Mouse (Mus musculus): ENCODE measurements around the gene Tsg101. TPM values are rescaled to one million over a fixed set of nuclear protein-coding genes. Genes with fewer than 3 reads are reported as not detected.

Gene Tsg101
- polyA plus RNA-seq, 1 experiment from 2014 or later: 201 TPM

GRCm38 (mm10) chr7:46876841-46877240, 42.9 kb downstream of the Tsg101 start:
- no peaks in the 10 kb centered on the region for H3K27me3 ChIP-seq (ENCODE audit: control insufficient read depth, insufficient read depth, low read length)
- no peaks in the 10 kb centered on the region for H3K4me1 ChIP-seq (ENCODE audit: control insufficient read depth in 2 of 2, insufficient read depth in 2 of 2, low read length in 2 of 2)
- no peak overlapping the region for H3K27ac ChIP-seq (replicated peaks in 1 of 2; ENCODE audit: control insufficient read depth in 1 of 2, insufficient read depth in 1 of 2, low read depth in 2 of 2, low read length in 2 of 2)
- ATAC-seq (ENCODE audit: insufficient number of reproducible peaks, insufficient read depth, low FRiP score, low read depth): no peak
- H3K4me3 ChIP-seq (ENCODE audit: control insufficient read depth in 1 of 2, insufficient read depth in 1 of 2, low read depth in 1 of 2, low read length in 2 of 2): no peak overlapping the region
- 64% methylated on average over 4 of the region's 4 CpGs for WGBS
- H3K4me2 ChIP-seq (ENCODE audit: low read length): no peak overlapping the region
- no peaks in the 10 kb centered on the region for H3K9me3 ChIP-seq (ENCODE audit: control insufficient read depth, low read length)
- H3K36me3 ChIP-seq (ENCODE audit: control insufficient read depth, insufficient read depth, low read length): no peaks in the 10 kb centered on the region
- H3K9ac ChIP-seq (ENCODE audit: low read length): no peak overlapping the region

DNA sequence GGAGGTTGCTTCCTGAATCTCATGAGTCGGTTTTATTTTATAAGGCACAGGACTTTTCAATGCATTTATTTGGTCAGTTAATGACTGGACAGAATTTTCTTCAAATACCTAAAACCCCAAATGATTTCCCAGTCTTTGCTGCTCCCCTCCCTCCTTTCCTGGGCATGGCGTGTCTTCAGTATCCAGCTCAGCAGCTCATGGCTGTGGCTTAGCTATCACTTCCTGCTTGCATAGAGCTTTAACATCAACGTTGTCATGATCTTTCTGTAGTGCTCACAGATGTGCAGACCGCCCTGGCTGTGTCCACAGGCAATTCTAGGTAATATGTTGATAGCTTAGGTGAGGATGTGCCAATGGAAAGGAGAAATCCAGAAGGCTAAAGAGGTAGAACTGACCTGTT, 47.8 kb downstream of the Tsg101 start:
- H3K4me2 ChIP-seq (ENCODE audit: low read length): no peak overlapping the region
- no peaks in the 10 kb centered on the region for H3K4me1 ChIP-seq (ENCODE audit: control insufficient read depth in 2 of 2, insufficient read depth in 2 of 2, low read length in 2 of 2)
- no peak overlapping the region for H3K9ac ChIP-seq (ENCODE audit: low read length)
- ATAC-seq (ENCODE audit: insufficient number of reproducible peaks, insufficient read depth, low FRiP score, low read depth): no peak
- no peaks in the 10 kb centered on the region for H3K27me3 ChIP-seq (ENCODE audit: control insufficient read depth, insufficient read depth, low read length)
- no peak overlapping the region for H3K4me3 ChIP-seq (ENCODE audit: control insufficient read depth in 1 of 2, insufficient read depth in 1 of 2, low read depth in 1 of 2, low read length in 2 of 2)
- no peaks in the 10 kb centered on the region for H3K36me3 ChIP-seq (ENCODE audit: control insufficient read depth, insufficient read depth, low read length)
- 58% methylated on average over 4 of the region's 4 CpGs for WGBS
- no peak overlapping the region for H3K27ac ChIP-seq (replicated peaks in 1 of 2; ENCODE audit: control insufficient read depth in 1 of 2, insufficient read depth in 1 of 2, low read depth in 2 of 2, low read length in 2 of 2)
- H3K9me3 ChIP-seq (ENCODE audit: control insufficient read depth, low read length): no peaks in the 10 kb centered on the region

GRCm38 (mm10) chr7:46860996-46861395, 58.8 kb downstream of the Tsg101 start, which contains the start of gene Ldhc:
TSS of gene Ldhc (plus strand) at chr7:46861203.
- ATAC-seq (ENCODE audit: insufficient number of reproducible peaks, insufficient read depth, low FRiP score, low read depth): no peak
- H3K9me3 ChIP-seq (ENCODE audit: control insufficient read depth, low read length): no peaks in the 10 kb centered on the region

GRCm38 (mm10) chr7:46859031-46859430, 60.7 kb downstream of the Tsg101 start:
- 50% methylated on average over 6 of the region's 6 CpGs for WGBS
- Histone ChIP-seq H3K4me3 (ENCODE audit: control insufficient read depth in 1 of 2, insufficient read depth in 1 of 2, low read depth in 1 of 2, low read length in 2 of 2) (no peak overlapping the region), H3K27ac (replicated peaks in 1 of 2; ENCODE audit: control insufficient read depth in 1 of 2, insufficient read depth in 1 of 2, low read depth in 2 of 2, low read length in 2 of 2) (no peak overlapping the region), H3K9me3 (ENCODE audit: control insufficient read depth, low read length) (no peaks in the 10 kb centered on the region), H3K27me3 (ENCODE audit: control insufficient read depth, insufficient read depth, low read length) (no peaks in the 10 kb centered on the region), H3K4me1 (ENCODE audit: control insufficient read depth in 2 of 2, insufficient read depth in 2 of 2, low read length in 2 of 2) (no peaks in the 10 kb centered on the region), H3K9ac (ENCODE audit: low read length) (no peak overlapping the region), H3K36me3 (ENCODE audit: control insufficient read depth, insufficient read depth, low read length) (peaks cover 24% of the 10 kb centered on the region), H3K4me2 (ENCODE audit: low read length) (no peak overlapping the region)
- no peak for ATAC-seq (ENCODE audit: insufficient number of reproducible peaks, insufficient read depth, low FRiP score, low read depth)

More at GRCm38 (mm10) chr7:46860996-46861395, 58.8 kb downstream of the Tsg101 start, which contains the start of gene Ldhc:
- Histone ChIP-seq H3K4me3 (ENCODE audit: control insufficient read depth in 1 of 2, insufficient read depth in 1 of 2, low read depth in 1 of 2, low read length in 2 of 2) (no peak within 1 kb of the TSS), H3K27ac (replicated peaks in 1 of 2; ENCODE audit: control insufficient read depth in 1 of 2, insufficient read depth in 1 of 2, low read depth in 2 of 2, low read length in 2 of 2) (no peak within 1 kb of the TSS), H3K4me2 (ENCODE audit: low read length) (no peak within 1 kb of the TSS), H3K36me3 (ENCODE audit: control insufficient read depth, insufficient read depth, low read length) (peaks cover 5% of the 10 kb centered on the region), H3K4me1 (ENCODE audit: control insufficient read depth in 2 of 2, insufficient read depth in 2 of 2, low read length in 2 of 2) (no peaks in the 10 kb centered on the region), H3K9ac (ENCODE audit: low read length) (no peak within 1 kb of the TSS), H3K27me3 (ENCODE audit: control insufficient read depth, insufficient read depth, low read length) (no peaks in the 10 kb centered on the region)
- 44% methylated on average over 10 of the region's 10 CpGs for WGBS

DNA sequence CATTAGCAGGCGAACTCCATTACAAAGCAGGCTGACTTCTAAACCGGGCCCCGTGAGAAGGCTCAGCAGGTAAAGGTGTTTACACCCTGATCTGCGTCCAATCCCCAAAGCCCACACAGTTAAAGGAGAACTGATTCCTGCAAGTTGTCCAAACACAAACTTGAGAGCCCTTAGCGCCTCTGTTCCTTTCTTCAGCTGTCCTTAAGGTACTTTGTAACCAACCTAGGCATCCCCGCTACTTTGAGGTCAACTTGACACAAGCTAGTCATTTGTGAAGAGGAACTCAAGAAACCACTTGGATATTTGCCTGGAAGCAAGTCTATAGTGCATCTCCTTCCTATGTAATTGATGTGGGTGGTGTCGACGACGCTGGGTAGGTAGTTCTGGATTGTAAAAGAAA, 62.3 kb downstream of the Tsg101 start:
- H3K9ac ChIP-seq (ENCODE audit: low read length): no peak overlapping the region
- 73% methylated on average over 9 of the region's 9 CpGs for WGBS
- H3K27me3 ChIP-seq (ENCODE audit: control insufficient read depth, insufficient read depth, low read length): no peaks in the 10 kb centered on the region
- no peak overlapping the region for H3K4me3 ChIP-seq (ENCODE audit: control insufficient read depth in 1 of 2, insufficient read depth in 1 of 2, low read depth in 1 of 2, low read length in 2 of 2)
- H3K4me1 ChIP-seq (ENCODE audit: control insufficient read depth in 2 of 2, insufficient read depth in 2 of 2, low read length in 2 of 2): no peaks in the 10 kb centered on the region
- H3K4me2 ChIP-seq (ENCODE audit: low read length): no peak overlapping the region
- H3K9me3 ChIP-seq (ENCODE audit: control insufficient read depth, low read length): no peaks in the 10 kb centered on the region
- H3K27ac ChIP-seq (replicated peaks in 1 of 2; ENCODE audit: control insufficient read depth in 1 of 2, insufficient read depth in 1 of 2, low read depth in 2 of 2, low read length in 2 of 2): no peak overlapping the region
- peaks cover 40% of the 10 kb centered on the region for H3K36me3 ChIP-seq (ENCODE audit: control insufficient read depth, insufficient read depth, low read length)
- ATAC-seq (ENCODE audit: insufficient number of reproducible peaks, insufficient read depth, low FRiP score, low read depth): no peak

DNA sequence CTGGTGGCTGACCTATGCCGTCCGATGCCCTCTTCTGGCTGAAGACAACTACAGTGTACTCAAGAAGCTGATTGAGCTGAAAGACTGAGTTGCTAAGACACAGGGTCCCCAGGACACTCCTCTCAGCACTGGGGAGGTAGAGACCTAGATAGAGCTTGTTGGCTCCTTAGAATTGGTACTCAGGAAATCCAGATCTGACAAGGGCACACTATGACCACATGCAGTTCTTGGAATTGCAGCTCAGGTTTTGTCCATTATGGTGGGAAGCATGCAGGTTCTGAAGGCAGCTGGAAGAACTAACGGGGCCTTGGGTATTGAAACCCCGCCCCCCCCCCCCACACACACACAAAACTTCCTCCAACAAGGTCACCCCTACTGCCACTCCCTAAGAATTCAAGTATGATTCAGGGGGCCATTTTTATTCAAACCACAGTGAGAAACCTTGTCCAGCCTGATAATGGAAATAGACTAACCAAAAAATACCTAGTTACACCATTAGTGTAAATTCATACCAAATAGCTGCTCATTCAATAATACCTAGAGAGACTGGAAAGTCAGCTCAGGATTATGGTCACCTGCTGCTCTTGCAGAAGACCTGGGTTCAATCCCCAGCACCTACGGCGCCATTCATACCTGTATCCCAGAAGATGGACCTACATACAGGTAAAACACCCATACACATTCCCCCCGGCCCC, 63.8 kb downstream of the Tsg101 start:
- ATAC-seq (ENCODE audit: insufficient number of reproducible peaks, insufficient read depth, low FRiP score, low read depth): no peak
- no peak overlapping the region for H3K9ac ChIP-seq (ENCODE audit: low read length)
- no peaks in the 10 kb centered on the region for H3K4me1 ChIP-seq (ENCODE audit: control insufficient read depth in 2 of 2, insufficient read depth in 2 of 2, low read length in 2 of 2)
- no peak overlapping the region for H3K4me3 ChIP-seq (ENCODE audit: control insufficient read depth in 1 of 2, insufficient read depth in 1 of 2, low read depth in 1 of 2, low read length in 2 of 2)
- peaks cover 54% of the 10 kb centered on the region for H3K36me3 ChIP-seq (ENCODE audit: control insufficient read depth, insufficient read depth, low read length)
- 64% methylated on average over 7 of the region's 7 CpGs for WGBS
- no peaks in the 10 kb centered on the region for H3K27me3 ChIP-seq (ENCODE audit: control insufficient read depth, insufficient read depth, low read length)
- no peaks in the 10 kb centered on the region for H3K9me3 ChIP-seq (ENCODE audit: control insufficient read depth, low read length)
- no peak overlapping the region for H3K4me2 ChIP-seq (ENCODE audit: low read length)
- no peak overlapping the region; a peak in 1 of 4 replicates for H3K27ac ChIP-seq (replicated peaks in 1 of 2; ENCODE audit: control insufficient read depth in 1 of 2, insufficient read depth in 1 of 2, low read depth in 2 of 2, low read length in 2 of 2)

DNA sequence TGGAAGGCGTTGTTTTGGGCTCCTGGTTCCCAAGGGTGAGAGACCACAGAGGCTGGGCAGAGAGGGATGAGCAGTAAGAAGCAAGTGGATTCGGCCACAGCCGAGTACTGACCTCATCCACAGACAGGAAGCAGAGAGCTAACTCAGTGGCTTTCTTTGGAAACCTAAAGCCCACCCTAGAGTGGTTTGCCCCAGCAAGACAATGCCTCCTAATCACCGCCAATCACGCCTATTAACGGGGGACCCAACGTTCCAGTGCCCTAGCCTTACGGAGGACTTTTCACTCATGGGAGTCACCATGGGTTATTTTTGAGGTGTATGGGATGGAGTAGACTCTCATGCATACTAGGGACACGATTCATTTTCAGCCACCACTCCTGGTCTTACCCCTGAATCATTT, 66.4 kb downstream of the Tsg101 start:
- H3K27ac ChIP-seq (replicated peaks in 1 of 2; ENCODE audit: control insufficient read depth in 1 of 2, insufficient read depth in 1 of 2, low read depth in 2 of 2, low read length in 2 of 2): no peak overlapping the region
- H3K4me1 ChIP-seq (ENCODE audit: control insufficient read depth in 2 of 2, insufficient read depth in 2 of 2, low read length in 2 of 2): peaks cover 0 to 3% of the 10 kb centered on the region in 2 experiments; a peak in 3 of 4 replicates
- peaks cover 81% of the 10 kb centered on the region for H3K36me3 ChIP-seq (ENCODE audit: control insufficient read depth, insufficient read depth, low read length)
- H3K4me3 ChIP-seq (ENCODE audit: control insufficient read depth in 1 of 2, insufficient read depth in 1 of 2, low read depth in 1 of 2, low read length in 2 of 2): no peak overlapping the region
- no peaks in the 10 kb centered on the region for H3K27me3 ChIP-seq (ENCODE audit: control insufficient read depth, insufficient read depth, low read length)
- H3K9me3 ChIP-seq (ENCODE audit: control insufficient read depth, low read length): no peaks in the 10 kb centered on the region
- no peak for ATAC-seq (ENCODE audit: insufficient number of reproducible peaks, insufficient read depth, low FRiP score, low read depth)
- H3K4me2 ChIP-seq (ENCODE audit: low read length): no peak overlapping the region
- WGBS: 78% methylated on average over 9 of the region's 9 CpGs
- no peak overlapping the region for H3K9ac ChIP-seq (ENCODE audit: low read length)

DNA sequence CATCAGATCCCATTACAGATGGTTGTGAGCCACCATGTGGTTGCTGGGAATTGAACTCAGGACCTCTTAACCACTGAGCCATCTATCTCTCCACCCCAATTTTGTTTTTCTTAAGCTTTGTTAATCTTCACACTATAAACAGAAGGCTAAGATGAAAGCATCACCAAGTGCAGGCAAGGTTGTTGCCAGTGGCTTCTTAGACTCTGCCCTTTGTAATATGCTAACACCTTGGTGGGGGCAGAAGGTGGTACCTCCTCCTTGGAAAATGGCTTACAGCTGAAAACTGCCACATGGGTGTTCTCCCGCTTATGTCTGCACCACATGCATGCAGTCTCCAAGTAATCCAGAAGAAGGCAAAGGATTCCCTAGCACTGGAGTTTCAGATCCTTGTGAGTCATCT, 67.1 kb downstream of the Tsg101 start:
- 89% methylated on average over 1 of the region's 1 CpGs for WGBS
- no peak for ATAC-seq (ENCODE audit: insufficient number of reproducible peaks, insufficient read depth, low FRiP score, low read depth)

More for the DNA sequence above, 67.1 kb downstream of the Tsg101 start:
- Histone ChIP-seq H3K27me3 (ENCODE audit: control insufficient read depth, insufficient read depth, low read length) (no peaks in the 10 kb centered on the region), H3K27ac (replicated peaks in 1 of 2; ENCODE audit: control insufficient read depth in 1 of 2, insufficient read depth in 1 of 2, low read depth in 2 of 2, low read length in 2 of 2) (no peak overlapping the region), H3K4me3 (ENCODE audit: control insufficient read depth in 1 of 2, insufficient read depth in 1 of 2, low read depth in 1 of 2, low read length in 2 of 2) (no peak overlapping the region), H3K36me3 (ENCODE audit: control insufficient read depth, insufficient read depth, low read length) (peaks cover 88% of the 10 kb centered on the region), H3K9me3 (ENCODE audit: control insufficient read depth, low read length) (no peaks in the 10 kb centered on the region), H3K4me1 (ENCODE audit: control insufficient read depth in 2 of 2, insufficient read depth in 2 of 2, low read length in 2 of 2) (peaks cover 0 to 8% of the 10 kb centered on the region in 2 experiments; a peak in 3 of 4 replicates), H3K9ac (ENCODE audit: low read length) (no peak overlapping the region), H3K4me2 (ENCODE audit: low read length) (no peak overlapping the region)

Data from heart, embryonic 14.5 days (tissue).